Mouse (Mus musculus) ES-E14 (cell line): Measurements from ENCODE around the gene Wfdc21. TPM values are rescaled to one million over a fixed set of nuclear protein-coding genes. Genes with fewer than 3 reads are reported as not detected.

Experiments
- DNase-seq: peaks from one replicate; pipeline ENCODE4 v3.0.0-alpha.2; 2013; ENCODE audit warnings: low read depth, low spot score
- H3K27ac ChIP-seq: 2 replicates; pipeline ENCODE4 v1.5.1; 2012; ENCODE audit warnings: low read depth, mild to moderate bottlenecking, low read length, moderate library complexity, mixed read lengths; ENCODE audit not compliant: poor library complexity, insufficient read depth, severe bottlenecking
- H3K36me3 ChIP-seq: 2 replicates; pipeline ENCODE4 v1.6.1; 2012; ENCODE audit warnings: mild to moderate bottlenecking, low read length, moderate library complexity, mixed read lengths; ENCODE audit not compliant: control insufficient read depth, poor library complexity, insufficient read depth, severe bottlenecking
- H3K4me1 ChIP-seq, 2 experiments: fragments of 150-350 bp in 1 of 2; sonication (generic) in 1 of 2; 2 replicates each; pipeline ENCODE4 v1.6.1; 2012; ENCODE audit warnings: low read length in 2 of 2, mild to moderate bottlenecking in 1 of 2, mixed read lengths in 1 of 2; ENCODE audit not compliant: control insufficient read depth in 2 of 2, insufficient read depth in 2 of 2, poor library complexity in 1 of 2
- H3K4me3 ChIP-seq, 2 experiments: fragments of 150-350 bp in 1 of 2; sonication (generic) in 1 of 2; 2 replicates each; pipeline ENCODE4 v1.5.1; 2012; ENCODE audit warnings: low read length in 2 of 2, low read depth in 1 of 2, mild to moderate bottlenecking in 1 of 2, mixed read lengths in 1 of 2; ENCODE audit not compliant: insufficient read depth in 1 of 2, poor library complexity in 1 of 2, severe bottlenecking in 1 of 2
- H3K9ac ChIP-seq: 2 replicates; pipeline ENCODE4 v1.6.1; 2012; ENCODE audit warnings: low read depth, mild to moderate bottlenecking, low read length, mixed read lengths; ENCODE audit not compliant: poor library complexity, insufficient read depth, severe bottlenecking
- H3K9me3 ChIP-seq: fragments of 150-350 bp; sonication (generic); 2 replicates; pipeline ENCODE4 v1.6.1; 2012; ENCODE audit warnings: low read depth, mild to moderate bottlenecking, low read length; ENCODE audit not compliant: control insufficient read depth, insufficient read depth
- CHD2 ChIP-seq: IDR thresholded peaks from 2 replicates; pipeline ENCODE4 v1.6.1; 2014; ENCODE audit warnings: mild to moderate bottlenecking, low read depth, low read length, inconsistent platforms
- HCFC1 ChIP-seq: IDR thresholded peaks from 2 replicates; pipeline ENCODE4 v1.6.1; 2012; ENCODE audit warnings: low read length, inconsistent platforms, borderline replicate concordance; ENCODE audit not compliant: insufficient read depth
- MAFK ChIP-seq: IDR thresholded peaks from 2 replicates; pipeline ENCODE4 v1.6.1; 2014; ENCODE audit warnings: mild to moderate bottlenecking, low read depth, low read length, inconsistent platforms; ENCODE audit not compliant: insufficient read depth
- ZC3H11A ChIP-seq: IDR thresholded peaks from 2 replicates; pipeline ENCODE4 v1.6.1; 2012; ENCODE audit warnings: low read depth, mild to moderate bottlenecking, inconsistent platforms, low read length, borderline replicate concordance
- ZNF384 ChIP-seq: IDR thresholded peaks from 2 replicates; pipeline ENCODE4 v1.6.1; 2012; ENCODE audit warnings: low read depth, low read length, inconsistent platforms
- in situ Hi-C, 2 experiments: fragments of 600-800 bp; cut with MboI; formaldehyde crosslinking; loops; one replicate each; pipeline ENCODE4 v1.15.1; 2025; ENCODE audit warnings: low sequenced_read_pairs in 2 of 2, inconsistent platforms in 1 of 2; ENCODE audit not compliant: unreplicated experiment in 2 of 2
- total RNA-seq: library from RNA; depleted of rRNA; stranded (reverse); fragments of 300-350 nt; gene quantifications from 2 replicates; pipeline ENCODE4 v1.2.3, GENCODE M21; 2012

The Wfdc21 gene
- total RNA-seq, 1 experiment = not detected

- peaks cover 0 to 9% of the 10 kb centered on the region in 2 experiments; a peak in 1 of 4 replicates for H3K4me1 ChIP-seq
- no peak overlapping the region for H3K27ac ChIP-seq
- no peak for DNase-seq
- H3K36me3 ChIP-seq = no peaks in the 10 kb centered on the region
- in situ Hi-C loops = no loop called here
- H3K4me3 ChIP-seq = no peak overlapping the region
- no peak for TF ChIP-seq HCFC1
- no peak for TF ChIP-seq MAFK
- no peak for TF ChIP-seq CHD2
- TF ChIP-seq ZC3H11A = no peak
- TF ChIP-seq ZNF384 = no peak
- no peaks in the 10 kb centered on the region for H3K9me3 ChIP-seq
- H3K9ac ChIP-seq = no peak overlapping the region
Observed at GRCm38 (mm10) chr11:83791133-83791532, 44.4 kb downstream of the Wfdc21 start.

- Histone ChIP-seq H3K27ac (no peak overlapping the region), H3K9ac (no peak overlapping the region), H3K36me3 (no peaks in the 10 kb centered on the region), H3K4me3 (no peak overlapping the region), H3K9me3 (no peaks in the 10 kb centered on the region), H3K4me1 (peaks cover 0 to 3% of the 10 kb centered on the region in 2 experiments; a peak in 1 of 4 replicates)
- DNase-seq = no peak
- in situ Hi-C loops = no loop called here
- TF ChIP-seq HCFC1 = no peak
- no peak for TF ChIP-seq ZNF384
- TF ChIP-seq ZC3H11A = no peak
- no peak for TF ChIP-seq CHD2
- no peak for TF ChIP-seq MAFK
Observed at GRCm38 (mm10) chr11:83792316-83792914, 45.7 kb downstream of the Wfdc21 start.

GRCm38 (mm10) chr11:83793264-83793663 is 46.5 kb downstream of the Wfdc21 start:
- TF ChIP-seq CHD2 (no peak), ZC3H11A (no peak), MAFK (no peak), ZNF384 (no peak), HCFC1 (no peak)
- H3K4me3 ChIP-seq = no peak overlapping the region
- in situ Hi-C loops = no loop called here
- peaks cover 0 to 2% of the 10 kb centered on the region in 2 experiments; a peak in 1 of 4 replicates for H3K4me1 ChIP-seq
- H3K9ac ChIP-seq = no peak overlapping the region
- no peak for DNase-seq
- no peaks in the 10 kb centered on the region for H3K36me3 ChIP-seq
- no peak overlapping the region for H3K27ac ChIP-seq
- no peaks in the 10 kb centered on the region for H3K9me3 ChIP-seq

- in situ Hi-C loops = no loop called here
Observed at GRCm38 (mm10) chr11:83796112-83796511, 49.4 kb downstream of the Wfdc21 start.

More at GRCm38 (mm10) chr11:83796112-83796511, 49.4 kb downstream of the Wfdc21 start:
- no peak for TF ChIP-seq CHD2
- no peak for TF ChIP-seq MAFK
- no peak for TF ChIP-seq ZNF384
- TF ChIP-seq HCFC1 = no peak
- no peak for TF ChIP-seq ZC3H11A
- no peaks in the 10 kb centered on the region for H3K36me3 ChIP-seq
- no peaks in the 10 kb centered on the region for H3K9me3 ChIP-seq
- DNase-seq = no peak
- H3K9ac ChIP-seq = no peak overlapping the region
- peaks cover 2 to 5% of the 10 kb centered on the region in 2 experiments; a peak in 3 of 4 replicates for H3K4me1 ChIP-seq
- H3K27ac ChIP-seq = no peak overlapping the region
- no peak overlapping the region for H3K4me3 ChIP-seq
